Mouse (Mus musculus): ENCODE data around the gene Slc13a4.

The Slc13a4 gene

DNA sequence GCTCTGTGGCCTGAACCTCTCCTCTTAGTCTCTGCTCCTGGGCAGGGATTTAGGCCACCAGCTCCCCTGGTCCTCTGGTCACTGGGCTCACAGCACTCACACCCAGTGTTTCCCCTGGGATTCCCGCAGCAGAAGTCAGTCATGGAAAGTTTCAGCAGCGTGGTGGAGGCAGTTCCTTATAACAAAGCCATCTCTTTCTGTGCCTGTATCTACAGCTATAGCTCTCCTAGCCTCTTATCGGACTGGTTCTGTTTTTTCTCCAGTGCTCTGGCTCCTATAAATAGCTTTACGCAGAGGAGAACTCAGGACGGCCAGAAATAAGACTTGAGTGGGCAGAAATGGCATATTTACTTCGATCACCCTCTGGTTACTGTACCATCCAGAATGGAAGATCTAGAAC is 9.6 kb downstream of the Slc13a4 start:
- DNase-seq, result no peak

DNA sequence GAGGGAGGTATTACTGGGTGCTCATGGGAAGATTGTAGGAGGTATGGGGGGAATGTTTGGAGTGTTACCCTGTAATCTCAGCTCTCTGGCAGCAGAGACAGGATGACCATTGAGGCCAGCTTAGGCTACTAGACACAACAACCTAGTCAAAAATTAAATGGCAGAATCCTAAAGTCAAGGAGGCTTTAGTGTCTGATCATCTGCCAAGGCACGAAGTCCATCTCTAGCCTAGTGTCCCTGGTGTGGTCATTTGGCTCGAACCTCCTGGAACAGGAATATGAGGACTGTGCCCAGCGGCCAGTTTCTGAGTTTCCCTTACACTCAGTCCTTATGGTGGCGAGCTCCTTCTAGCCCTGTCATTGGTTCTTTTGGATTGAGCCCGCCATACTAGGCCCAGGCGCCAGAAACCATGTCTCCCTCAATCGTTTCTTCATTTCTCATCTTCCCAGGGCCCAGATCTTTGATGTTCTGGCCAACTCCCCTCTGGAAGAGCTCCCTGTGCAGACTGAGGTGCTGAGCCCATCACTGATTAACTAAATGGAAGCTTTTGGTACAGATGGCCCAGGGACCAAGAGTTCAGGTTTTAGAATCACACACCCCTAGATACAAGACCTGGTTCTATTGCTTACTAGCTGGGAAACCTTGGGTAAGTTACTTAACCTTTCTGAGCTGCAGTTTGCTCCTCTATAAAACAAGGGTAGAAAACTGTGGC is 10.3 kb downstream of the Slc13a4 start:
- no peak for DNase-seq

DNA sequence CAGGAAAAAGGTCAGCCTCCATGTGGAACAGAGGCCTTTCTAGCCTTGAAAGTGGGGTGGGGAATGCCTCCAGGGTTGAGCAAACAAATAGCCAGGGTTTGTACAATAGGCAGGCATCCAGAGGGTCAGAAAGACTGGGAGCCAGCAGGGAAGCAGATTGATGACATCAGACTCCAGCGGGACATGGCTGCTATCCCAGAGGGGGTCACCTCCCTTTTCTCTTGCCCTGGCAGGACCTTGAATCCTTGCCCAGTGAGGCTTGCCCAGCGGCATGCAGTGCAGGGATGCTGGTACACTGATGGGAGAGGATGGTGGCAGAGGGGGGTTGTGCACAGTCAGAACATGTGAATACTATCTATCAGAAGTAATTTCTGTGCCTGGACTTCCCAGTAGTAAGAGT is 10.9 kb downstream of the Slc13a4 start:
- no peak for DNase-seq

DNA sequence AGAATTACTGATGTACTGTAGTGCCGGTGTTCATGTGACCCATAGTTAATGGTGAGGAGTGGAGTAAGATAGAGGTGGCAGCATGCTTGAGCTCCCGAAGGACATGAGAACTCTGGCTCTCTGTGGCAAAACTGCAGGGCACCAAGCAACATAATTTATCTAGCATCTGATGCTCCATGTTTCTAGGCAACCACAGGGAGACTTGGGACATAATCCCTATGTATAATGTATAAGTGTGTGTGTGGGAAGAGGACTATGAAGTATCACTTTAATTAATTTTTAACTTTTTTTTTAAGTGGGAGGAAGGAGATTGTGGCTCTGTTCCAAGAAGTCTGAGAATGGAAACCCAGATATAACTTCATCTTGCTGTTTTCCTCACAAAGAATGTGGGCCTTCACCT is 13.0 kb downstream of the Slc13a4 start:
- DNase-seq, result no peak

DNA sequence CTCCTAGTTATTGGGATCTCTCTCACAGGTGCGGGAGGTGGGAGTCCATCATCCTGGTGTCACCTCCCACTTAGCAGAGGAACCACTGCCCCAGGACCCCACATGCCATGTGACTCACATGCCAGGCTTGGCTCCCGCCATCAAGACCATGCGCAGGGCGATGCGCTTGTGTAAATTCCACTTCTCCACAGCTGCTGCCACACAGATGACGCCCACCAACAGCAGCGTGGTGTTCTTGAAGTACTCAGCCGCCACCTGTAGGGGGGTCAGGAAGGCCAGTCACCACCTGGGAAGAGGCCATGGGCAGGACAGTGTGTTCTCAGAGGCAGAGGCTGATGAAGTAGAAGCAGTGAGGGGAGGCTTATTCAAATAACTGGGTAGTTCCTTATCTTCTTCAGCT is 18.3 kb downstream of the Slc13a4 start:
- DNase-seq, result peak; percentile 14

DNA sequence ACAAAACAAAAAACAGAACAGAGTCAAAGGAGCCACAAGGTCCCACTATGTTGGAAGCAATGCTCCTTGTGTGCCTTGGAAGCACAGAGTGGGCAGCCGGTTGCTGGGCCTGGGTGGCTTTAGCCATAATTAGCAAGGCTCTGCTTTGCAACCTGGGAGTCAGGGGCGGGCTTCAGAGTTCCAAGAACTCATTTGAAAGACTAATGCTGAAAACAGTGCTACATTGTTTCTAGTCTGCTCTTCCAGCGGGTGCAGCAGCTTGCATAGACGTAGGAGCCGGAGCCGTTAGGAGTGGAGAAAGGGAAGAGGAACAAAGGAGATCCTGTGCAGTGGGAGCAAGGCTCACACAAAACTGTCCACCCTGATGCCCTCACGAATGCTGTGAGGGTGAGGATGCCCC is 19.0 kb downstream of the Slc13a4 start:
- peak; percentile 29 for DNase-seq

DNA sequence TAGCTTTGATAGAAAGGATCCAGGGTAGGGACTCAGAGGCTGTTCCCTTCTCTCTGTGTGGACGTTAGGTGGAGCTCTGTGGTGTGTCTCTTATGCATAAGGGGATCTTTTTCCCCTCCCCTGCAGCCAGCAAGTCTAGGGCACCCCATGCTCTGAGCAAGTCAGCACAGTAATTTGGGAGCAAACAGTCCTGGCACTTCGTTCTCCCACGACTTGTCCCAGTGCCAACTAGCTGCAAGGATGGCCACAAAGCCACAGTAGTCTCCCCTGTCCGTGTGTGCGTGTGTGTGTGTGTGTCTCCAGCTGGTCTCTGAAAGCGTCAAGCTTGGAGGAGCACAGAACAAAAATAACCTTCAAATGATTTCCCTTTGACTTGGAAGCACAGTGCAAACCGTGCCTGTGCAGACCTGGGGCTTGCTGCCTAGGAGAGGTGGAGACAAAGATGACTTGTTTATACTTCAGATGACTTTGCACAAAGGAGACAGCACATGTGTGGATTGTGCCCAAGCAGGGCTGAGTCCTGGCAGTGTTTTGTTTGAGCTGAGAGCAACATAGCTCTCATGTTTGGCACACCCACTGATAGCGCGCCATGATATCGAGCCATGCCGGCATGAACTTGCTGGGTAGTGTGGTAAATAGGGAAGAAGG is 19.7 kb downstream of the Slc13a4 start:
- DNase-seq, result peak; percentile 8

DNA sequence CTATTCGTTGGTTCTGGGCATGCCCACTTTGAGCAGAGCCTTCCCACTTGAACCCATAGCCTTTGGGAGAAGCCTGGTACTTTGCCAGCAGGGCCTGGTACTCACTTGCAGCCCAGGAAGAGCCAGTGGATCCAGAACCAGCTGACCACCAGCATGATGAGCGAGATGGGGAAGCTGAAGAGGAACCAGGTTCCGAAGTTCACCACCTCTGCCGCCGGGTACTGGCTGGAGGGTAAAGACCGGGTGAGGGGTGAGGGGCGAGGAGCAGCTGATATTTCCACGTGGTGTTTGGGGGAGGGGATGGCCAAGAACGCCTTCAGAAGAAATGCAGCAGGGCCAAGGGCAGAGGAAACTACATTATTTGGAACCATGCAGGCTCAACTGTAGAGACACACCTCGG is 28.6 kb downstream of the Slc13a4 start:
- no peak for DNase-seq

DNA sequence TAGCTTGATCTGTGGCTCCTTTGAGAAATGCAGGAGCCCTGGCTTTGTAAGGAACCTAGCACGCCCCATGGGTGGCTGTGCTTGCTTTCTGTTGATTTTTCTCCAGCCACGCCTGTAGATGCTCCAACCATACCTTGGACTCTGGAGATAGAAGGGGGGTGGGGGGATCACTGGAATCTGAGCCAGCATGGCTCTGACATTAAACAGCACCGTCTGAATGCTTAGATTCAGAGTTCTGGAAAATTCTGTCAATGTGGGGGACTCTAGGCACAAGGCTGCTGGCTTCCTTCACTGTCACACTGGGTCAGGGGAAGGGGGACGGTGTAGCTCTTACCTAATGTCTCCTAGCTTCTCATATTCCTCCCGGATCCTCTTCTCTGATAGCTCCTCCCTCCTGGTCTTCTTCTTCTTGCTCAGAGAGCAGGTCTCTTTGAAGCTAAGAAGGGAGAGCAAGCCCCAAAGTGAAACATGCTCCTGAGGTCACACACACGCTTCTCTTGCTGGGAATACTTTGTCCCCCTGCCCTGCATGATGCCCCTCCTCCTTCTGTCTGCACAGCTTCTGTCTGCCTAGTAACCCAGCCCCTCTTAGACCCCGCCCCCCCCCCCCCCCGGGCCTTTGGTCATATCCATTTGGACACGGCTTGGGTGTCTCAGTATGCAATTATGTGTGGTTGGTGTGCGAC is 29.9 kb downstream of the Slc13a4 start:
- no peak for DNase-seq

DNA sequence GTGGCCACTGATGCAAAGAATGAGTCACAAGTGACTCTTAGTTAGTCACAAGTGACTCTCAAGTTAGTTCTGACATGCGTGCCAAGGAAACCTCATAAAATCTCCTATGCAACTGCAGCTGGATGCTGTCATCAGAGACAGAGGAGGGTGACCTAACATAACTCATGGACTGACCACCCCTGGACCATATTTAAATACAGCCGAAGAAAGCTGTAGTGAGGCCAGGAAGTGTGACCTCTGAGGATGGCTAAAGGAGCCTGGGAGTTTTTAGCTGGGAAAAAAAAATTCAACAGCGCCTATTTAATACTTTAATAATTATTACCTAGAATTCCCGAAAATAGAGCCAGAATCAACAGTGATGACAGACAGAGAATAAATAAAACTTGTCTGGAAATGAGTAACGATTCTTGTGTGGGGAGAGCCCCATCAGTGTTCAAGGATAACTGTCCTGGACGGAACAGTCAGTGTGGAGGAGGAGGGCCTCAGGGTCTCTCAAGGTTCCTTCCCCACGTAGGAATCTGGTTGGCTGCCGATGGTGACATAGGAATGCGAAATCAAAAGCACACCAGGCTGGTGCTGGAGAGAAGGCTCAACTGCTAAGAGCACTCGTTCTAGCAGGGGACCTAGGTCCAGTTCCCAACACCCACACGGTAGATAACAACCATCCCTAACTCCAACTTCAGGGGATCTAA is 34.4 kb downstream of the Slc13a4 start:
- no peak for DNase-seq

DNA sequence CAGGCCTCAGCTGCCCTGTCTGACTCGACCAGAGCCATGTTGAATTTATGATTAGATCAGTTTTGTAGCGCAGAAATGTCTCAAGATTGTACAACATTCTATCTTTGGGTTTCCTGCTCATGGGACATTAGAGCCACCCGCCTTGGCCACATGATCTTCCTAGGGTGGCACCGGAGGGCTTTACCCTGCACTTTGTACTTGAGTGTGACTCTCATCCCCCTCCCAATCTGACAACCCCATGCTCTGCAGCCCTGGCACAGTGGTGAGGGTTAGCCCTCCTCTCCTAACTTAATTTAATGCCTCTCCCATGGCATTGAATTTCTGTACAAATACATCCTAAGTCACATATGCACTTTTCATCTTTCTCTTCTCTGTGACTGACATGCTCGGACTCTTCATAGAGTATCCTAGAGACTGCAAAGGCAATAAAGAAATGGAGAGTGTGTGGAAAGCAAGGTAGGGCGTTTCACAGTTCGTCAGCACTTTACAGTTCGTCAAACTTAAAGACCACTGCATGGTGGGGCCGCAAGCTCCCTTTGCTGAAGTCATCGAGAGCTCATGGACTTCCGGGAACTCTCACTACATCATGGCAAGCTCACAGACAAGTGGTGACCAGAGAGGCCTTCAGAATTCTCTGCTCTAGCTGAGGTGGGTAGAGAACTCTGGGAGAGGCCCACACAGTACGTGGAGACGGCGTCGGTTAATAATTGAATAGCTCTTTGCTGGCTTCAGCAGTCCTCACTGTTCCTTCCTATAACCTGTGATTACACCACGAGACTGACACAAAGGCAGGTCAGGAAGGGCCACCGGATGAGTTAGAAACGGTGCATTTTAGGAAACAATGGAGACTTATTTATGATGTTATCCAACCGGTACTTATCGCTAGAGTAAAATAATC is 35.8 kb downstream of the Slc13a4 start:
- DNase-seq, result no peak

DNA sequence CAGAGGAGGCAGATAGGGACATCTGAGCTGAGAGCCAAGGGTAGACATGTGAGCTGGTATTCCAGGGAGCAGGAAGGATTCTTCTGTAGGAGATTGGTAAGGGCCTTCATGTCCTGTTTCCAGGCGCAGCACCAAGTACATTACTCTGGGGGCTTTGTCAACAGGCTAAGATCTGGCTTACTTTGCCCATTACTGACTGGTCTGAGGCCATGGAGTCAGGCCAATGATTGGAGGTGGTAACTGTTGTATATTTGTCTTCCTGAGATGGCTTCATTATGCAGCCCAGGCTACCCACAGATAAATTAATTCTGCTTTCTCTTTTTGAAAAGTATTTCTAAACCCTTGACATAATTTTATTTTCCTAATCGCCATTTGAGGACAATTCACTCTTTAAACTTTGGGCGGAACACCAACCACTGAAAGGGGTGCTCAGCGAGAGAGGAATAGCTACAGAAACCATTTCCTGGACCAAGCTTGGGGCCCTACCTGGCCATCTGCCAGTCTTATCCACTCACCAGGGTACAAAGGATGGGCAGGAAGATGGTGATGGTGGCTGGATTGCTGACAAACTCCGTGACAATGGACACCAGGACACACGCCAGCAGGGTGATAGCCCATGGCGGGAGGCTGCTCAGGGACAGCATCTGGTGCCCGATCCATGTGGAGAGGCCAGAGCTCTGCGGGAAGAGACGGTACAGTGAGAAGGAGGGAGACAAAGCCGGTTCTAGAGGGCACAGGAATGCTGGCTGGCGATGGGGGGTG is 36.7 kb downstream of the Slc13a4 start:
- DNase-seq, result no peak

DNA sequence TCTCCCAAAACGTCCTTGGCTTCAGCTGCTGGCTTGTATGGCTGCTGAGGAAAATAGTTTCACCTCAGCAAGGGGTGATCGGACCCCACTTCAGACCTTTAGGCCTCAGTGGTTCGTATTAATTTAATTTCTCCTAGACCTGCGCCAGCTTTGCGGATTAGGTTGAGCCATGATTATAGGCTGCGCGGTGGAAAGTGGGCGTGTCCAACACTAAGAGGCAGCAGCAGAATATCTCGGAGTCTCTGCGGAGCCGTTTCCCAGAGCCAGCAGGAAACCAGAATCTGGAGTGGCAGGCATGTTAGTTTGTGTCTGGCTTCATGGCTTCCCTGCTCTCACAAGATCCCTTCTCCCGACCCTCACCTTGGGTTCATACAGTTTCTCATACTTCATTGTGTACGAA is 38.3 kb downstream of the Slc13a4 start:
- no peak for DNase-seq

DNA sequence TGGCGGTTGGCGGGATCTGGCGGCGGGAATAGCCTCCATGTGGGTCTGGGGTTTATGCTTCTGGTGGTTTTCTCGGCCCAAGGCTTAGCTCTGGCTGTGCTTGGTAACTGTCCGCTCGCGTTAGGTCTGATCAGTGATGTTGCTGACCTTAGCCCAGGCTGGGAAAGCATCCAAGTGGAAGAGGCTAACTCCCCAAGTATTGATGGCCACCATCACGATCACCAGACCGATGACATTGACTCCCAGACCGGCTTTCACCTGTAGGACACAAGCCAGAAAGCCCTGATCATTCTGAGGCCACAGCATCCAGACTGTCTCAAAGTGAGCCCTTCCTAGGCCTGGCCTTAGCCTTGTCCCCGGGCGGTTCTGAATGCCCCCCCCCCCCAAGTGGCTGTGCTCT is 39.2 kb downstream of the Slc13a4 start:
- DNase-seq, result no peak

DNA sequence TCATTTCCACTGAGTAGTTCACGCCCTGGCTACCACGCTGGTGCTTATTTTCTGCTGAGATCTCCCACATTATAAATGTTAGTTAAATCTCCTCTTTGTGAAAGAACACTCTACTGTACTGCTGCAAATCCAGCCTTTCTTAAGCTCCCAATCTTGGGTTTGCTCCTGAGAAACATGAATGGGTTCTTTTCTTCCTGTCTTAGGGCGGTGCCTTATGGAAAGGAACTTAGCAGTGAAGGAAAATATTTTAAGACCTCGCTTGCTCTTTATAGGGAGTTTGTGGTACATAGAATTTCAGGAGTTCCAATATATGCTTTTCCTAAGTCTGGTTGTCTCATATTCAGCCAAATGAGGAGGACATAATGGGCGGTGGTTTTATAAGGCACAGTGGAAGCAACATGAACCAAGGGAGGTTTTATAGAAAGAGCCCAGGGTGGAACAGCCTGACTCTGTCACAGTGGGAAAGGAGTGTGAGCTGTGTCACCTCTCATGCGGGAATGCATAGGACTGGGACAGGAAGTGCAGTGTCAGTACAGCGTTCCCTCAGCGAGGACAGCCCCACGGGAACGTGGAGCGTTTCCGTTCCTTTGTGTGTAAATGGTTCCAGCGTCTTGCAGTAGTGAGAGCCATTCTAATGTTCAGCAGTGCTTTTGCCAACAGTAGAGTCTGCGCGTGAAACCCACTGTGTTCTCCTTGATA is 42.2 kb downstream of the Slc13a4 start:
- DNase-seq, result no peak

DNA sequence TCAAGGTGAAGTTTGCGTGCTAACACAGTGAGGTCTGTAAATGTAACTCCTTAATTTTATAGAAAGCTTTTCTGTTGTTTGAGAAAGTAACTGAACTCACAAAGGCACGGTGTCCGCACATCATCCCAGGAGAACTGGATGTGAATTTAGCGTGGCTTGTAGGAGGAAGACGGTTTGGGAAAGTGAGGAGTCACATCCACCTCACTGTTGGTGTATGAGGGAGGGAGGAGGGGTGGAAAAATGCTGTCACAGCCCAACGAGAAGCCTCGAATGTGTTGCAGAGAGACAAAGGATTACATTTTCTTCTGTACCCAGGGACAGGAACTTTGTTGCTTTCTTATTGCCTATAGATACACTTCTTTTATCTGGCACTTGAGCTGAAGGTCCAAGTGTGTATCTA is 47.4 kb downstream of the Slc13a4 start:
- DNase-seq, result no peak

DNA sequence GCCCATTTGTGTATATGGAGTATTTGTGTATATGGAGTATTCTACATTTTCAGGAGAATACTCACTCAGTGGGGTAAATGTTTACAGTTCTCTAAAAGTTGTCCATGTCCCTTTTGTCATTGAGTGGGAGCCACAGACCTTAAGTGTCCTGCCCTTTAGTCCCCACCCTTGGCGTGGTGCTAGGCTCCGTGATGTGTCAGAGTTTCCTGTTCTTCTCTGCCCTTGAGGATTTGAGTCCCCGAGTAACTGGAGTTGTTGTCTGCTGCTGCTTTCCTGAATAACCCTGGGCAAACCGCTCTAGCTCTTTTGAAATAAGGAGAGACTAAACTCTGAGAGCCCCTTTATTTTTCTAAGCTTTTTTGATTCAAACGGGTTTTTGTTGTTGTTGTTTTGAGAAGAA is 48.4 kb downstream of the Slc13a4 start:
- no peak for DNase-seq

DNA sequence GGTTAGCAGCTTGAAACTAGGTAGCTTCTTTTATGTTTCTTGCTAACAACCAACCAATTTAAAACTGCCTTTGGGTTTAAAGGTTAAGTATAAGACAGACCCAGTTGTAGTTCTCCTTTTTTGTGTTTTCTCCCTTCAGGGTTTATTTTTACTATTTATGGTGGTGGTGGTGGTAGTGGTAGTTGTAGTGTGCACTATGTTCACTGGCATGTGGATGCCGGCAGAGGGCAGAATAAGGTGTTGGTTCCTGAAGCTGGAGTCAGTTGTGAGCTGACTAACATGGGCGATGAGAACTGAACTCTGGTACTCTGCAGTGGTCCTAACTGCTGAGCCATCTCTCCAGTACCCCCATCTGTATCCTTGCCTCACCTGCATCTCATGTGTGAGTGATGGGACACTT is 49.0 kb downstream of the Slc13a4 start:
- DNase-seq, result no peak

DNA sequence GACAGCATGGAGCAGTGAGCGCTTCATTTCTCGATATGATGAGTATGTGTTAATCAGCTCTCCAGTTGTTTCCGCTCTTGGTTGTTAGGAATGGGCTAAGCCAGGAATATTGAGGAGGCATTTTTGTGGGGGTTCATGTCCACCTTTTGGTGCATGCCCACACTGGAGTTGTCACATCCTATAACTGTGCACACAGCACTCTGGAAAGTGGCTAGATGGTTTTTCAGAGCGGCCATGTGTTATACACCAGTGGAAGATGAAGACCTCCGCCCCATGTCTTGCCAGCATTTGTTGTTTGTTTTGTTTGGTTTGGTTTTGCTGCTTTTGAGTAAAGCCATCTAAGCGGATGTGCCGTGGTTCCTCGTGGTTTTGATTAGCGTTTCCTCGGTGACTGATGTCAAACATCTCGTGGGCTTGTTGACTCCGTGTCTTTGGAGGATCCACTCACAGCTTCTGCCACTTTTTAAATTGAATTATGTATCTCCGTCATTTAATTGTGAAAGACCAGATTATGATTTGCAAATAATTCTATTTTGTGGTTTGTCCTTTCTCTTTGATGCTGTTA is 50.2 kb downstream of the Slc13a4 start:
- DNase-seq, result no peak

DNA sequence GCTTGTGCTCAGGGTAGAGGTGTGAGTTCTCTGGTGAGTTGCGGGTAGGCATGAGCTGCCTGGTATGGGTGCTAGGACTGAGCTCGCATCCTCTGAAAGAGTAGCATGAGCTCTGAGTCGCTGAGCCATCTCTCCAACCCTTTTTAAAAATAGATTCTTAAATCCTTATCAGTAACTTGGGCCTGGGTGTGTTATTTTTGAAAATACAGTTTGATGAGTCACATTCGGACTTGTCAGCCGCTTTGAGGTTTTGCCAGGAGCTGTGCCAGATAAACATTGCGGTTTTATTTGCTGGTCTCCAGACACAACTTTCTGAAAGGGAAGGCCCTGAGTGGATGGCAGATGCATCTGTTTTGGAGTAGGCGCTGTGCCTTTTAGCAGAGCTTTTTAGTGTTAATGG is 51.2 kb downstream of the Slc13a4 start:
- no peak for DNase-seq

DNA sequence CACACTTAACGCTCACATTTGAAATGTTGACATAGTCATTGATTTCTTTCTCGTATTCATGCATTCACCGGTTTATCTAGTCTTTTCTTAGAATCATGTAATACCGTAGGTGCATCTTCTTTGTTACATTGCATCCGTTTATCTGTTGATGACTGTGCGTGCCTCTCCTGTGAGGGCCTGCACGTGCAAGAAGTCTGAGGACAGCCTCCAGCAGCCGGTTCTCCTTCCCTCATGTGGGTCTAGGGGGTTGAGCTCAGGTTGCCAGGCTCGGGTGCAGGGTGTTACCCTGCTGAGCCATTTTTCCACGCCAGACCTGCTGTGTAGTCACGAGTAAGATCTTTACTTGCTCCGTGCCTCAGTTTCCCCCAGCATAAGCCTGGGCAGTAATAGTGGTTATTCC is 52.9 kb downstream of the Slc13a4 start:
- DNase-seq, result no peak

Measured in embryo, embryonic 11 days (tissue).